Mouse (Mus musculus): ENCODE data around the gene Inpp5k.

Gene Inpp5k

GRCm38 (mm10) chr11:75630645-75631229, at the start of gene Inpp5k:
Gene Inpp5k, plus strand, starts transcription at chr11:75630988.
- WGBS, result under 1% methylated on average over 53 of the region's 53 CpGs

GRCm38 (mm10) chr11:75581495-75582149, 49.2 kb upstream of the Inpp5k start:
- WGBS, result 95% methylated on average over 7 of the region's 7 CpGs

- 71% methylated on average over 2 of the region's 2 CpGs for WGBS
Observed at GRCm38 (mm10) chr11:75583521-75583920, 47.3 kb upstream of the Inpp5k start.

GRCm38 (mm10) chr11:75585061-75585460, 45.7 kb upstream of the Inpp5k start:
- WGBS, result 83% methylated on average over 4 of the region's 4 CpGs

- WGBS, result 89% methylated on average over 5 of the region's 5 CpGs
Observed at GRCm38 (mm10) chr11:75585978-75586377, 44.8 kb upstream of the Inpp5k start.

GRCm38 (mm10) chr11:75586963-75587362, 43.8 kb upstream of the Inpp5k start:
- WGBS, result 87% methylated on average over 5 of the region's 5 CpGs

- 4% methylated on average over 49 of the region's 49 CpGs for WGBS
Observed at GRCm38 (mm10) chr11:75587493-75588284, 43.1 kb upstream of the Inpp5k start, which contains the start of gene Pitpna. Gene Pitpna, plus strand, starts transcription at chr11:75588097.

DNA sequence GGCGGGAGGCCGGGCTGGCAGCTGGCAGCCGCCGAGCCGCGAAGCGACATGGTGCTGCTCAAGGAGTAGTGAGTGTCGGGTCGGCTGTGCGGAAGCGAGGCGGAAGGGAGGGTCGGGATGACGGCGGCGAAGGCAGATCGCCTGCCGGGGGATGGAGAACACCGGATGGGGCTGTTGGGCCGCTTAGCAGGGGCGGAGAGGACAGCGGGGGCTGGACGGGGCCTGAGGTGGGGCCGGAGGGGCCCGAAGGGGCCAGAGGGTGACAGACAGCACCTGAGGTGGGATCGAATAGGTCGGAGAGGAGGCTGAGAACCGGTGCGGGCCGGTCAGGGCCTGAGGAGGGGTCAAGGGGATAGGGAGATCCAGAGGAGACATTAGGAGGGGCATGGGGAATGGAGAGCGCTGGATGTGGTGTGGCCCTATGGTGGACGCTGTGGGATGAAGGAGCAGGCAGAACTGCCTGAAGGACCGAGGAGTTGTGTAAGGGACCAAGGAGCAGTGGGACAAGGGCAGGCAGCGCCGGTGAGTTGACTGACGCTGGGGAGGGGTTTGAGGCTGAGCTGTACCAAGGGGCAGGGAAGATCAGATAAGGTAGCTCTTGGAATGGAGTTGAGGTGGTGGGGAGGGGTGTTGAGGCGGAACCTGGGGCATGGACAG, 42.4 kb upstream of the Inpp5k start:
- WGBS, result 1% methylated on average over 37 of the region's 37 CpGs

GRCm38 (mm10) chr11:75592612-75593011, 38.2 kb upstream of the Inpp5k start:
- WGBS, result 83% methylated on average over 5 of the region's 5 CpGs

DNA sequence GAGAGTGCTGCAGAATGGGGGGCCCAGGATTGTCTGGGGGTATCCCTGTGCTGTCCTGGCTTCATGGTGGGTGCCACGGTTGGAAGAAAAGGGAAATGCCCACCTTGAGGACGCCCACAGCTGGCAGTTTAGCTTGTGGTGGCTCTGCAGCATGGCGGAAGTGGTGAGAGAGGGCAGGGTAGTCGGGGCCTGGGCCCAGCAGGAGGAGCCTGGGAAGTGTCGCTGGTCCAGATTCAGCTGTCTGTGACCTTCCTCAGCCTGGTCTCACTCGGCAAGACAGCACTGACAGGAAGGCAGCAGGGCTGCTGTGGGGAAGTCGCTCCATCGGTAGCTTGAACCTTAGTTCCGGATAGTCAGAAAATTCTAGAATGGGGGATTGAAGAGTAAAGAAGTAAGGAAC, 36.4 kb upstream of the Inpp5k start:
- 74% methylated on average over 9 of the region's 9 CpGs for WGBS

DNA sequence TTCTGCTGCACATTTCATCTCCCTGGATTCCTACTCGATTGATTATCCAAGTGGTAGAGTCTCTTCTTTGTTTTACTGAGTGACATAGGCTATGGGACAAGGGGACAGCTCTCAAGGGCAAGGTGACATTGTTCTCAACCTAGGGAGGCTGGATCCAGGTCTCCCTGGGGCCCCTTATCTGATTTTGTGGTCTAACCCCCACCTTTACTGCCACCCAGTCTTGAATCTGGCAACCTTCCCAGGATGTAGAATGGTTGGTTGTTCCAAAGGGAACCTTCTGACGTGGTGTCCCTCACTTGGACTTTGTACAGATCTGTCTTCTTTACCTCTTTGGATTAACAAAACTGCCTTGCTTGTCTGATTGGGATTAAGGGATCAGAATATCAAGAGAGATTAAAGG, 35.4 kb upstream of the Inpp5k start:
- 41% methylated on average over 2 of the region's 2 CpGs for WGBS

DNA sequence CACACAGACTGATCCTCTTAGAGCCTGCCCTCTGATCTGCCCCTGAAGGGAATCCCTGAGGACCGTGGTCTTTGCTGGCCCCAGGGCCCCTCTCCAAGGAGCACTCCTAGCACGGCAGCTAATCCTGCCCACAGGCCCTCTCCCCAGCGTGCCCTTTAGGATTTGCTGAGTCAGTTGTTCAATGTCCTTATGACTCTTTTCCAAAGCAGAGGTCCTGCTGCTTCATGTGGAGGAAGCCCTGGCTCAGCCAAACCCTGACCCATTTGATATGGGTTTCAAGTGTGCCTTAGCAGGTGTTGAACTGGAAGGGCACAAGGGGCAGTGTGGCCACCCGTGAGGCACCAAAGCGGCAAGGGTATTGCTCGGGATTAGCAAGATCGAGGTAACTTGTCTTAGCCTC, 35.0 kb upstream of the Inpp5k start:
- WGBS, result 76% methylated on average over 7 of the region's 7 CpGs

DNA sequence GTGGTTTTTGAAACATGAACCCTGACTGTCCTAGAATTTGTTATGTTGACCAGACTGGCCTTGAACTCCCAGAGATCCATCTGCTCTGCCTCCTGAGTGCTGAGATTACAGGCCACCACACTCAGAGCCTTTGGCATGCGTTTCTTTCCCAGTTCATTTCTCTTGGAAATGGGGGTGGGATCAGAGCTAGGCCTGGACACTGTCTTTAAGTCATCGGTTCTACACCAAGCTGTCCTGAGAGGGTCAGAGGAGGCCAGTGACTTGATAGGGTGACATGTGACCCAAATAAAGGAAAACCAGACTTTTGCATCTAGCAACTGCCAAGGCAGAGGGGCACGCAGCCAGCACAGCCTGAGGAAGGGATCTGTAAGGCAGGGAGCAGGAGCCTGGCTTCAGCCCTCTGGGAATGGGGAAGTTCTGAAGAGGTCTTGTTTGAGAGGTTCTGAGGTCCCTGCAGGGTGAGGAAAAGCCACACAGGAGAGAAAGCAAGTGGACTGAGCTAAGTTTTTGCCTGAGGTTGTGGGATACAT, 34.0 kb upstream of the Inpp5k start:
- 68% methylated on average over 3 of the region's 3 CpGs for WGBS

- 80% methylated on average over 6 of the region's 6 CpGs for WGBS
Observed at GRCm38 (mm10) chr11:75598004-75598403, 32.8 kb upstream of the Inpp5k start.

GRCm38 (mm10) chr11:75599802-75600201, 31.0 kb upstream of the Inpp5k start:
- WGBS, result 93% methylated on average over 17 of the region's 17 CpGs

DNA sequence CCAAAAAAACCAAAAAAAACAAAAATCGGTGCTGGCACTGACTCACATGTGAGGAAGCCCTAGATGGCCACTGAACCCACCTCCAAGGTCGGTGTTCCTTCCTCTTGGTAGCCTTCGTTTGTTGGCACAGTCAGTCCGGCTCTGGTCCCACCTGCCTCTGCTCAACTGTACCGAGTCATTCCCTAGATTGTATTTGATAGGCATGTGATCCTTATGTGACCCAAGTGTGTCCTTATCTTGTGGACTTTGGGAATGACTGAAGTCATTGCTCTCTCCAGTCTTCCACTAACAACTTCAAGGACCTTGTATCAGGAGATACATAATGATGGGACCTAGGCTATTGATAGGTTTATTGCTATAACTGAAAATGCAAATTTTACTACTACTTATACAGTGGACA, 26.0 kb upstream of the Inpp5k start:
- 67% methylated on average over 5 of the region's 5 CpGs for WGBS

DNA sequence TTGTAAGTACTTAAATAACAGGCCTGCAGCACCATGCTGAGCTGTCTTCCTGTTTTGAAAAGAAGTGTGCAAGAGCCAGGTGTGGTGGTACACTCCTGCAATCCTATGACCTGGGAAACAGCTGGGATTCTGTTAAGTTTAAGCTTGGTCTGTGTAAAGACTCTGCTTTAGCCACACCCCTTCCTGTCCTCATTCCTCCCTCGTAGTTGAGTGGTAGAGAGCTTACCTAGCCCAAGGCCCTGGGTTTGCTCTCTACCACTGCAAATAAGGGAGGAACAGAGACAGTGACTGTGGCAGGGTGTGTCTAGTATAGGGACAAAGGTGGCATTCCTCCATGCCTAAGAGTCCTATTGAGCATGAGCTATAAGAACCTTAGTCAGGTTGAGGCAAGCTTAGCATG, 25.5 kb upstream of the Inpp5k start:
- 31% methylated on average over 1 of the region's 1 CpGs for WGBS

- WGBS, result 84% methylated on average over 5 of the region's 5 CpGs
Observed at GRCm38 (mm10) chr11:75608776-75609175, 22.0 kb upstream of the Inpp5k start.

DNA sequence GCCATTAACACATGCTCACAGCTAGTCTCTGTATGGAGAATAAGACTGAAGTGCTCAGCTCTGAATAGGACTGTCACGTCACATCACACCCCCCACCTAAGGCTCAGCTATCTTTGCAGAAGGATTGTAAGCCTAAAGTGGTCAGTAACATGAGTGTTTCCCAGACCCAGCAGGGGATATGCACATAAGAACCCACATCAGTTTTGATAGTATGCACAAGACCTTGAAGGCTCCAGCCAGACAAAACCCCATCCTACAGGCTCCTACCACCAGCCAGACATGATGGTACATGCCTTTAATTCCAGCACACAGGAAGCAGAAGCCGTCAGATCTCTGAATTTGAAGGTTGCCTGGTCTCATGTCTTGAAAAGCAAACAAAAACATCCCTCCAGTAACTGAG, 20.8 kb upstream of the Inpp5k start:
- 51% methylated on average over 2 of the region's 2 CpGs for whole genome bisulfite sequencing

DNA sequence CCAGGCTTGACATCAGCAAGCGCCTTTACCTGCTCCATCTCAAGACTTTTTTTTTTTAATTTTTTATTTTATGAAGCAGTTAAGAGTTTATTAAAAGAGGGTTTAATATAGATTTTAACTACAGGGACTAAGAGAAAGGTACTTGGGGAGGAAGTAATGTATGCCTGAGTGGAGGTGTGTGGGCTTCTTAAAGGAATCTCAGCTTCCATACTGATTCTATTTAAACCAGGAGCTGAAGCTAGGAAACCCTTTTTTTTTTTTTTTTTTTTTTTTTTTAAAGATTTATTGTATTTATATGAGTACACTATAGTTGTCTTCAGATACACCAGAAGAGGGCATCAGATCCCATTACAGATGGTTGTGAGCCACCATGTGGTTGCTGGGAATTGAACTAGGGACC, 16.0 kb upstream of the Inpp5k start:
- 100% methylated on average over 1 of the region's 1 CpGs for WGBS

GRCm38 (mm10) chr11:75615556-75615955, 15.2 kb upstream of the Inpp5k start:
- WGBS, result 96% methylated on average over 2 of the region's 2 CpGs

DNA sequence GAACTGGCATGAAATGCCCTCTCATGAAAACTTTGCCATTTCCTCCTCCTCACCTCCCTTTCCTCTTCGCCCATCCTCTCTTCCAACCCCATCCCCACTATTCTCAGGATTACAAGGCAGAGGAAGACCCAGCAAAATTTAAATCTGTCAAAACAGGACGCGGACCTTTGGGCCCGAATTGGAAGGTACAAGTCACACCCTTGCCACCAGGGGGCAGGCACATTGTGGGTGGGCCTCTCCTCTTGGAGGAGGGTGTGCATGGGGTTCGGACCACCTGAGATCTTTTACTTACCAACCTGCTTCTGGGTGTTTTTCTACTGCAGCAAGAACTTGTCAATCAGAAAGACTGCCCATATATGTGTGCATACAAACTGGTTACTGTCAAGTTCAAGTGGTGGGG, 11.7 kb upstream of the Inpp5k start:
- WGBS, result 78% methylated on average over 5 of the region's 5 CpGs
